Mouse (Mus musculus) CH12.LX (cell line): ENCODE measurements around the gene Pkn1. TPM values are rescaled to one million over a fixed set of nuclear protein-coding genes. Genes with fewer than 3 reads are reported as not detected.

ENCODE experiments used
- DNase-seq: peaks from one replicate; pipeline ENCODE4 v3.0.0-alpha.2; 2013; ENCODE audit errors: extremely low read depth
- H3K27ac ChIP-seq: 2 replicates; pipeline ENCODE4 v1.5.1; 2012; ENCODE audit warnings: low read depth, mild to moderate bottlenecking, control low read depth, moderate library complexity; ENCODE audit not compliant: insufficient read depth
- H3K27me3 ChIP-seq: replicated peaks from 2 replicates; pipeline ENCODE3; 2012; ENCODE audit warnings: inconsistent platforms
- H3K36me3 ChIP-seq, 2 experiments: replicated peaks in 1 of 2; 2 replicates each; pipeline versions ENCODE3 to v1.6.1; 2012; ENCODE audit warnings: inconsistent platforms in 1 of 2, low read length in 1 of 2, mild to moderate bottlenecking in 1 of 2, mixed read lengths in 1 of 2, moderate library complexity in 1 of 2; ENCODE audit not compliant: control insufficient read depth in 1 of 2, insufficient read depth in 1 of 2
- H3K4me1 ChIP-seq, 2 experiments: 2 replicates each; pipeline ENCODE4 v1.6.1; 2012; ENCODE audit warnings: inconsistent platforms in 1 of 2, moderate library complexity in 1 of 2; ENCODE audit not compliant: insufficient read depth in 2 of 2, control insufficient read depth in 1 of 2
- H3K4me2 ChIP-seq: 2 replicates; pipeline ENCODE4 v1.6.1; 2012; ENCODE audit warnings: low read depth, mild to moderate bottlenecking, control low read depth; ENCODE audit not compliant: poor library complexity, insufficient read depth, severe bottlenecking
- H3K4me3 ChIP-seq, 3 experiments: fragments of 150-350 bp in 1 of 3; sonication (generic) in 1 of 3; replicated peaks in 1 of 3; 2 replicates each; pipeline versions ENCODE3 to v1.5.1; 2011 to 2012; ENCODE audit warnings: low read depth in 2 of 3, low read length in 2 of 3, mild to moderate bottlenecking in 2 of 3, moderate library complexity in 2 of 3, control low read depth in 1 of 3, improper control_type of control experiment in 1 of 3, inconsistent platforms in 1 of 3, mixed read lengths in 1 of 3; ENCODE audit not compliant: poor library complexity in 1 of 3
- H3K79me2 ChIP-seq: replicated peaks from 2 replicates; pipeline ENCODE4 v1.6.1; 2012; ENCODE audit warnings: mild to moderate bottlenecking, moderate library complexity; ENCODE audit not compliant: control insufficient read depth, poor library complexity, insufficient read depth, severe bottlenecking; ENCODE audit errors: extremely low read depth
- H3K9ac ChIP-seq: 2 replicates; pipeline ENCODE4 v1.6.1; 2012; ENCODE audit warnings: low read depth, mild to moderate bottlenecking, control low read depth, moderate library complexity; ENCODE audit not compliant: insufficient read depth
- H3K9me3 ChIP-seq: replicated peaks from 2 replicates; pipeline ENCODE3; 2012; ENCODE audit warnings: low read length, inconsistent platforms, mixed read lengths
- BHLHE40 ChIP-seq: IDR thresholded peaks from 2 replicates; pipeline ENCODE4 v1.6.1; 2011; ENCODE audit warnings: mild to moderate bottlenecking, low read depth, low read length, improper control_type of control experiment
- CHD2 ChIP-seq: IDR thresholded peaks from 2 replicates; pipeline ENCODE4 v1.6.1; 2011; ENCODE audit warnings: low read length, improper control_type of control experiment
- E2F4 ChIP-seq: IDR thresholded peaks from 2 replicates; pipeline ENCODE4 v1.6.1; 2011; ENCODE audit warnings: low read depth, low read length, improper control_type of control experiment; ENCODE audit not compliant: insufficient replicate concordance
- ELF1 ChIP-seq: IDR thresholded peaks from 2 replicates; pipeline ENCODE4 v1.6.1; 2014; ENCODE audit warnings: low read depth, mild to moderate bottlenecking, inconsistent platforms, low read length, improper control_type of control experiment
- EP300 ChIP-seq: IDR thresholded peaks from 2 replicates; pipeline ENCODE4 v1.6.1; 2011; ENCODE audit warnings: low read length, improper control_type of control experiment
- ETS1 ChIP-seq: conservative IDR thresholded peaks from 2 replicates; pipeline ENCODE4 v1.6.1; 2012; ENCODE audit warnings: low read depth, mild to moderate bottlenecking, inconsistent platforms, low read length, improper control_type of control experiment, moderate library complexity
- GABPA ChIP-seq: IDR thresholded peaks from 2 replicates; pipeline ENCODE4 v1.6.1; 2012; ENCODE audit warnings: low read depth, low read length, improper control_type of control experiment, inconsistent platforms; ENCODE audit not compliant: insufficient replicate concordance
- HCFC1 ChIP-seq: IDR thresholded peaks from 2 replicates; pipeline ENCODE4 v1.6.1; 2012; ENCODE audit warnings: low read depth, mild to moderate bottlenecking, inconsistent platforms, low read length, improper control_type of control experiment
- IRF4 ChIP-seq: IDR thresholded peaks from 2 replicates; pipeline ENCODE4 v1.6.1; 2014; ENCODE audit warnings: low read depth, mild to moderate bottlenecking, inconsistent platforms, low read length, improper control_type of control experiment
- JUN ChIP-seq: IDR thresholded peaks from 2 replicates; pipeline ENCODE4 v1.6.1; 2011; ENCODE audit warnings: low read depth, mild to moderate bottlenecking, low read length, improper control_type of control experiment, moderate library complexity; ENCODE audit not compliant: insufficient read depth
- KAT2A ChIP-seq: IDR thresholded peaks from 2 replicates; pipeline ENCODE4 v1.6.1; 2012; ENCODE audit warnings: low read length, improper control_type of control experiment, inconsistent platforms; ENCODE audit not compliant: insufficient replicate concordance
- MAX ChIP-seq: IDR thresholded peaks from 2 replicates; pipeline ENCODE4 v1.6.1; 2011; ENCODE audit warnings: low read length, improper control_type of control experiment
- MAZ ChIP-seq: IDR thresholded peaks from 2 replicates; pipeline ENCODE4 v1.6.1; 2012; ENCODE audit warnings: low read depth, mild to moderate bottlenecking, inconsistent platforms, low read length, improper control_type of control experiment, moderate library complexity
- MEF2A ChIP-seq: IDR thresholded peaks from 2 replicates; pipeline ENCODE4 v1.6.1; 2014; ENCODE audit warnings: low read depth, mild to moderate bottlenecking, inconsistent platforms, low read length, improper control_type of control experiment, borderline replicate concordance
- MXI1 ChIP-seq: IDR thresholded peaks from 2 replicates; pipeline ENCODE4 v1.6.1; 2011; ENCODE audit warnings: mild to moderate bottlenecking, low read depth, low read length, improper control_type of control experiment
- MYC ChIP-seq: IDR thresholded peaks from 2 replicates; pipeline ENCODE4 v1.6.1; 2011; ENCODE audit warnings: low read depth, mild to moderate bottlenecking, improper control_type of control experiment, low read length
- NRF1 ChIP-seq: IDR thresholded peaks from 2 replicates; pipeline ENCODE4 v1.6.1; 2014; ENCODE audit warnings: low read depth, mild to moderate bottlenecking, inconsistent platforms, low read length, improper control_type of control experiment, moderate library complexity
- POLR2A ChIP-seq: IDR thresholded peaks from 2 replicates; pipeline ENCODE4 v1.6.1; 2011; ENCODE audit warnings: low read depth, mild to moderate bottlenecking, improper control_type of control experiment, low read length
- POLR2AphosphoS2 ChIP-seq: IDR thresholded peaks from 2 replicates; pipeline ENCODE4 v1.6.1; 2011; ENCODE audit warnings: low read depth, low read length, improper control_type of control experiment
- RAD21 ChIP-seq: IDR thresholded peaks from 2 replicates; pipeline ENCODE4 v1.6.1; 2011; ENCODE audit warnings: low read depth, mild to moderate bottlenecking, low read length, improper control_type of control experiment, moderate library complexity
- RCOR1 ChIP-seq: conservative IDR thresholded peaks from 2 replicates; pipeline ENCODE4 v1.6.1; 2012; ENCODE audit warnings: low read depth, mild to moderate bottlenecking, inconsistent platforms, low read length, improper control_type of control experiment
- SIN3A ChIP-seq: IDR thresholded peaks from 2 replicates; pipeline ENCODE4 v1.6.1; 2012; ENCODE audit warnings: low read length, improper control_type of control experiment, inconsistent platforms
- TBP ChIP-seq: conservative IDR thresholded peaks from 2 replicates; pipeline ENCODE4 v1.6.1; 2011; ENCODE audit warnings: low read depth, low read length, improper control_type of control experiment
- TCF12 ChIP-seq: IDR thresholded peaks from 2 replicates; pipeline ENCODE4 v1.6.1; 2014; ENCODE audit warnings: low read depth, mild to moderate bottlenecking, inconsistent platforms, low read length, improper control_type of control experiment
- UBTF ChIP-seq: IDR thresholded peaks from 2 replicates; pipeline ENCODE4 v1.6.1; 2012; ENCODE audit warnings: low read depth, mild to moderate bottlenecking, inconsistent platforms, low read length, improper control_type of control experiment, moderate library complexity
- USF1 ChIP-seq: IDR thresholded peaks from 2 replicates; pipeline ENCODE4 v1.6.1; 2014; ENCODE audit warnings: low read depth, mild to moderate bottlenecking, inconsistent platforms, low read length, improper control_type of control experiment
- ZC3H11A ChIP-seq: IDR thresholded peaks from 2 replicates; pipeline ENCODE4 v1.6.1; 2012; ENCODE audit warnings: low read depth, mild to moderate bottlenecking, inconsistent platforms, low read length, improper control_type of control experiment
- ZKSCAN1 ChIP-seq: IDR thresholded peaks from 2 replicates; pipeline ENCODE4 v1.6.1; 2012; ENCODE audit warnings: low read depth, inconsistent platforms, low read length, improper control_type of control experiment, borderline replicate concordance
- ZNF384 ChIP-seq: IDR thresholded peaks from 2 replicates; pipeline ENCODE4 v1.6.1; 2012; ENCODE audit warnings: low read depth, low read length, improper control_type of control experiment, inconsistent platforms
- dilution Hi-C: fragments of 300-500 bp; cut with MboI; formaldehyde crosslinking; loops from 2 replicates; pipeline ENCODE4 v1.14.3; 2020; ENCODE audit warnings: low sequenced_read_pairs; ENCODE audit not compliant: extremely low pct_unique_long_range_greater_than_20kb, extremely low pct_ligation_motif_present
- in situ Hi-C: fragments of 300-500 bp; cut with MboI; formaldehyde crosslinking; loops from 3 replicates; pipeline ENCODE4 v1.14.3; 2019; ENCODE audit warnings: low sequenced_read_pairs, low pct_ligation_motif_present, low pct_unique_long_range_greater_than_20kb, mixed read lengths
- polyA plus RNA-seq: library from polyadenylated mRNA; unstranded; fragments of >175 nt; gene quantifications from 2 replicates; pipeline ENCODE4 v1.2.1, GENCODE M21; 2012; ENCODE audit warnings: low read depth; ENCODE audit not compliant: insufficient read length
- total RNA-seq, 2 experiments: library from RNA; depleted of rRNA; stranded (reverse); fragments of 300-350 nt in 1 of 2; fragments of >200 nt in 1 of 2; gene quantifications; 2 replicates each; pipeline ENCODE4 v1.2.3; 2012 to 2014

Gene Pkn1
- total and polyA plus RNA-seq, 3 experiments: 33.5 to 58.8 (median 47.8) TPM

DNA sequence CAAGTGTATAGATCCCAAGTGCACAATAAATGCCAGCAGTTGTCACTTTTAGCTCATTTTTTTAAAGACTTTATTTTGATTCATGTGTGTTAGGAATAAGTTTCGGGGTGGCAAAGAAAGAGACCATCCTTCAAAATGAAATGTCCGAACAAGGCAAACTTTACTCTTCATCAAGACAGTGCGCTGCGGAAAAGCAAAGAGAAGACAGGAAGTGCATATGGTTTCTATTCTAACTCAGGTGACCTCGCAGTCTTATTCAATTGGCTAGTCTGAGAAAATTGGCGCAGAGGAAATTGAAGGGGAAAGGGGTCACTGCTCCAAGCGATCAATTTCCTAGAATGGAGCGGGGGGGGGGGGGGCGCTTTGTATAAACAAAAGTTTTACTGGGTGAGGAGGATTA, 587 bp upstream of the Pkn1 start:
- H3K4me2 ChIP-seq: peak overlapping the region; percentile 46
- H3K4me1 ChIP-seq: peaks cover 22 to 42% of the 10 kb centered on the region in 2 experiments
- DNase-seq: peak; percentile 68
- peak overlapping the region; percentile 71 to 94 (median 72) for H3K4me3 ChIP-seq
- H3K9ac ChIP-seq: peak overlapping the region; percentile 85
- in situ Hi-C loops: no loop called here
- peaks cover 6% of the 10 kb centered on the region for H3K9me3 ChIP-seq
- H3K27me3 ChIP-seq: no peaks in the 10 kb centered on the region
- peaks cover 0 to 20% of the 10 kb centered on the region in 2 experiments for H3K36me3 ChIP-seq
- dilution Hi-C loops: no loop called here
- peak overlapping the region; percentile 69 for H3K27ac ChIP-seq
- H3K79me2 ChIP-seq: peaks cover 22% of the 10 kb centered on the region
- TF ChIP-seq BHLHE40 (peak; percentile 75), MYC (peak; percentile 18; the same call in 1 of the 2 replicates), HCFC1 (no peak; the same call in 1 of the 2 replicates), ELF1 (peak; percentile 79), ZNF384 (no peak), E2F4 (no peak), MXI1 (0 out of 2 replicates have a peak, but pooled peaks have one; percentile 9), TCF12 (0 out of 2 replicates have a peak, but pooled peaks have one; percentile 37), USF1 (peak; percentile 59), RCOR1 (no peak), TBP (peak; percentile 76; the same call in 1 of the 2 replicates), ETS1 (0 out of 2 replicates have a peak, but pooled peaks have one; percentile 21), ZKSCAN1 (no peak), NRF1 (no peak), MEF2A (no peak)

GRCm38 (mm10) chr8:83698291-83698660, 703 bp downstream of the Pkn1 start:
- dilution Hi-C loops (no loop called here), in situ Hi-C loops (no loop called here)
- Histone ChIP-seq H3K36me3 (peaks cover 0 to 26% of the 10 kb centered on the region in 2 experiments), H3K4me1 (peaks cover 27 to 55% of the 10 kb centered on the region in 2 experiments), H3K4me3 (peak overlapping the region; percentile 72 to 94 (median 84)), H3K9me3 (peaks cover 6% of the 10 kb centered on the region), H3K4me2 (peak overlapping the region; percentile 64), H3K9ac (peak overlapping the region; percentile 85), H3K27ac (peak overlapping the region; percentile 41; the same call in 1 of the 2 replicates), H3K27me3 (no peaks in the 10 kb centered on the region), H3K79me2 (peaks cover 30% of the 10 kb centered on the region)
- peak; percentile 84 for DNase-seq
- TF ChIP-seq TBP: no peak
- 0 out of 2 replicates have a peak, but pooled peaks have one; percentile 44 for TF ChIP-seq MYC
- TF ChIP-seq NRF1: peak; percentile 25; the same call in 1 of the 2 replicates
- TF ChIP-seq USF1: no peak
- no peak for TF ChIP-seq GABPA
- TF ChIP-seq POLR2A: no peak
- TF ChIP-seq HCFC1: peak; percentile 60
- TF ChIP-seq RAD21: no peak
- no peak for TF ChIP-seq EP300
- peak; percentile 93 for TF ChIP-seq SIN3A
- no peak for TF ChIP-seq ZC3H11A
- TF ChIP-seq BHLHE40: peak; percentile 63
- TF ChIP-seq POLR2AphosphoS2: no peak
- peak; percentile 46; the same call in 1 of the 2 replicates for TF ChIP-seq CHD2
- peak; percentile 78 for TF ChIP-seq ELF1
- TF ChIP-seq MAZ: peak; percentile 66; the same call in 1 of the 2 replicates
- peak; percentile 35; the same call in 1 of the 2 replicates for TF ChIP-seq MAX
- no peak for TF ChIP-seq JUN
- TF ChIP-seq KAT2A: no peak
- no peak for TF ChIP-seq UBTF
- 0 out of 2 replicates have a peak, but pooled peaks have one; percentile 21 for TF ChIP-seq IRF4
- peak; percentile 53; the same call in 1 of the 2 replicates for TF ChIP-seq TCF12
- TF ChIP-seq ZNF384: no peak
- no peak for TF ChIP-seq E2F4
- 0 out of 2 replicates have a peak, but pooled peaks have one; percentile 19 for TF ChIP-seq ETS1
- peak; percentile 88 for TF ChIP-seq MXI1
